Mouse (Mus musculus) CH12.LX (cell line): ENCODE results near the gene Kansl1l.

Source experiments
- CTCF ChIP-seq, 2 experiments: IDR thresholded peaks in 1 of 2; conservative IDR thresholded peaks in 1 of 2; 2 replicates each; pipeline ENCODE4 v1.5.1; 2011 to 2012; ENCODE audit warnings: low read depth in 2 of 2, low read length in 2 of 2, improper control_type of control experiment in 1 of 2, inconsistent platforms in 1 of 2, mild to moderate bottlenecking in 1 of 2, moderate library complexity in 1 of 2
- EP300 ChIP-seq: IDR thresholded peaks from 2 replicates; pipeline ENCODE4 v1.6.1; 2011; ENCODE audit warnings: low read length, improper control_type of control experiment
- ETS1 ChIP-seq: conservative IDR thresholded peaks from 2 replicates; pipeline ENCODE4 v1.6.1; 2012; ENCODE audit warnings: low read depth, mild to moderate bottlenecking, inconsistent platforms, low read length, improper control_type of control experiment, moderate library complexity
- POLR2AphosphoS2 ChIP-seq: IDR thresholded peaks from 2 replicates; pipeline ENCODE4 v1.6.1; 2011; ENCODE audit warnings: low read depth, low read length, improper control_type of control experiment
- UBTF ChIP-seq: IDR thresholded peaks from 2 replicates; pipeline ENCODE4 v1.6.1; 2012; ENCODE audit warnings: low read depth, mild to moderate bottlenecking, inconsistent platforms, low read length, improper control_type of control experiment, moderate library complexity
- ZKSCAN1 ChIP-seq: IDR thresholded peaks from 2 replicates; pipeline ENCODE4 v1.6.1; 2012; ENCODE audit warnings: low read depth, inconsistent platforms, low read length, improper control_type of control experiment, borderline replicate concordance

DNA sequence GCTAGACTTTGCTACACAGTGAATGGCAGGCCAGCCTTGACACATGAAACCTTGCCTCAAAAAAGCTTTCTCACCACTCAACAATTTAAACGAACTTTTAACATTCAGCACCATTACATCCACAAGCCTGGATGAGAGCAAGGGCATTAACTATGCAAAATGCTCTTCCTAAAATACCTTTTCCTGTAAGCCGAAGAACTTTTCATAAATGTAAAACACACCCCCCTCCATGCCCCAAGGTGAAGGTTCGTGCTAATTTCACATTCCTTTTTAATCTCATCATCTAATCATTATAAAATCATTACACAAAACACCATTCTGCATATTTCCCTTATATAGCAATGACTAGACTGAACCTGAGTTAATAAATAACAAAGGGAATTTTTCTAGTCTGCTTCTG, 19.8 kb upstream of the Kansl1l start:
- no peak for TF ChIP-seq ETS1
- no peak for TF ChIP-seq POLR2AphosphoS2
- no peak for TF ChIP-seq UBTF
- TF ChIP-seq CTCF (conservative IDR thresholded peaks at IDR 0.05 in 1 of 2, IDR thresholded peaks at IDR 0.05 in 1 of 2; ENCODE audit: low read depth in 2 of 2, low read length in 2 of 2), result no peak
- no peak for TF ChIP-seq EP300
- TF ChIP-seq ZKSCAN1, result no peak
